Mouse (Mus musculus) midbrain, embryonic 12.5 days (tissue): ENCODE results near the gene Slc1a7. TPM values are rescaled to one million over a fixed set of nuclear protein-coding genes. Genes with fewer than 3 reads are reported as not detected.
A peak's percentile ranks its signal among the peaks of the same experiment; 100 is the strongest.

Source experiments
- ATAC-seq: fragments of 200-750 bp; cut with Nextera tagmentation; 2 replicates; pipeline ENCODE4 v1.8.0; 2017; ENCODE audit warnings: low read depth, moderate TSS enrichment, moderate library complexity; ENCODE audit not compliant: low FRiP score
- H3K27ac ChIP-seq: fragments of 300-500 bp; sonication (generic); replicated peaks from 2 replicates; pipeline ENCODE4 v1.5.1; 2016; ENCODE audit warnings: mild to moderate bottlenecking
- H3K27me3 ChIP-seq: fragments of 300-500 bp; sonication (generic); 2 replicates; pipeline ENCODE4 v1.6.1; 2016; ENCODE audit warnings: mild to moderate bottlenecking
- H3K36me3 ChIP-seq: fragments of 300-500 bp; sonication (generic); 2 replicates; pipeline ENCODE4 v1.6.1; 2016
- H3K4me1 ChIP-seq: fragments of 300-500 bp; sonication (generic); 2 replicates; pipeline ENCODE4 v1.6.1; 2016
- H3K4me2 ChIP-seq: fragments of 300-500 bp; sonication (generic); replicated peaks from 2 replicates; pipeline ENCODE4 v1.6.1; 2016; ENCODE audit warnings: mild to moderate bottlenecking, moderate library complexity
- H3K4me3 ChIP-seq: fragments of 300-500 bp; sonication (generic); 2 replicates; pipeline ENCODE4 v1.5.1; 2016; ENCODE audit warnings: mild to moderate bottlenecking
- H3K9ac ChIP-seq: fragments of 300-500 bp; sonication (generic); replicated peaks from 2 replicates; pipeline ENCODE4 v1.6.1; 2016; ENCODE audit warnings: mild to moderate bottlenecking, moderate library complexity
- H3K9me3 ChIP-seq: fragments of 300-500 bp; sonication (generic); 2 replicates; pipeline ENCODE4 v1.6.1; 2016; ENCODE audit warnings: mild to moderate bottlenecking
- WGBS: fragments of 180-500 bp; shearing (Covaris S2); methylation state at CpG from one replicate; pipeline ENCODE4 v1.1.7; 2016; 5-methylcytosine and 5-hydroxymethylcytosine counted together
- polyA plus RNA-seq: library from polyadenylated mRNA; unstranded; fragments of >200 nt; fragmentation: Nextera tagmentation; extraction: Ambion mirVana; gene quantifications from 2 replicates; pipeline ENCODE4 v1.2.1, GENCODE M21; 2016

Gene Slc1a7
- not detected in 2 replicates for polyA plus RNA-seq

- no peak for ATAC-seq
- Histone ChIP-seq H3K27ac (no peak within 1 kb of the TSS), H3K36me3 (no peaks in the 10 kb centered on the region), H3K9me3 (no peaks in the 10 kb centered on the region), H3K4me2 (no peak within 1 kb of the TSS), H3K27me3 (no peaks in the 10 kb centered on the region), H3K4me1 (peaks cover 3% of the 10 kb centered on the region; the same call in 1 of the 2 replicates), H3K9ac (no peak within 1 kb of the TSS), H3K4me3 (no peak within 1 kb of the TSS)
- 83% methylated on average over 16 of the region's 16 CpGs for WGBS
Observed at GRCm38 (mm10) chr4:107967966-107968682, at the start of gene Slc1a7. Gene Slc1a7, plus strand, starts transcription at chr4:107968332.

DNA sequence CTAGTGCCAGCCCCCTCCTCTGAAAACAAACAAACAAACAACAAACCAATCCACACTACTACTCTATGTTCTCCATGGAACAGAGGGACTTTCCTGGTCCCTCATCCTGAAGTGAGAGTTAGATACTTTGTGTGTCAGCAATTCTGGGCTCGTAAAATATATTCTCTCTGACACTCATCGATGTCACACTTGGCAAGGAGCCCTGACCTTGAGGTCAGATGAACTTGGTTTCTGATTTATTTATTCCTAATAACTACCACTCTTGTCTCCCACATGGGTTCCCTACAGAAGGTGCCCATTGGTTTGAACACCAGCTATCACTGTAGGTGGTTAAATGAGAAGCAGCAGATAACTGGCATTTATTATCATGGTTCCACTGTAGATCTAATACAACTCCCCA, 47.8 kb upstream of the Slc1a7 start:
- H3K9ac ChIP-seq = no peak overlapping the region
- no peaks in the 10 kb centered on the region for H3K36me3 ChIP-seq
- no peaks in the 10 kb centered on the region for H3K9me3 ChIP-seq
- H3K4me2 ChIP-seq = no peak overlapping the region
- WGBS = 94% methylated on average over 2 of the region's 2 CpGs
- no peaks in the 10 kb centered on the region for H3K27me3 ChIP-seq
- no peak overlapping the region for H3K4me3 ChIP-seq
- H3K27ac ChIP-seq = no peak overlapping the region
- H3K4me1 ChIP-seq = peaks cover 11% of the 10 kb centered on the region
- no peak for ATAC-seq

GRCm38 (mm10) chr4:107921152-107921695, 46.9 kb upstream of the Slc1a7 start:
- no peak overlapping the region for H3K9ac ChIP-seq
- WGBS = 89% methylated on average over 8 of the region's 8 CpGs
- no peak overlapping the region for H3K27ac ChIP-seq
- peaks cover 11% of the 10 kb centered on the region for H3K4me1 ChIP-seq
- H3K36me3 ChIP-seq = no peaks in the 10 kb centered on the region
- H3K9me3 ChIP-seq = no peaks in the 10 kb centered on the region
- H3K4me2 ChIP-seq = no peak overlapping the region
- H3K27me3 ChIP-seq = no peaks in the 10 kb centered on the region
- H3K4me3 ChIP-seq = no peak overlapping the region
- ATAC-seq = no peak

- H3K27ac ChIP-seq = no peak overlapping the region
- 70% methylated on average over 4 of the region's 4 CpGs for WGBS
- ATAC-seq = no peak
- H3K36me3 ChIP-seq = no peaks in the 10 kb centered on the region
- no peak overlapping the region for H3K9ac ChIP-seq
- H3K4me1 ChIP-seq = peaks cover 11% of the 10 kb centered on the region
- peak overlapping the region; percentile 80; the same call in 1 of the 2 replicates for H3K4me2 ChIP-seq
- no peak overlapping the region for H3K4me3 ChIP-seq
- H3K9me3 ChIP-seq = no peaks in the 10 kb centered on the region
- no peaks in the 10 kb centered on the region for H3K27me3 ChIP-seq
Observed at GRCm38 (mm10) chr4:107921952-107922351, 46.2 kb upstream of the Slc1a7 start.

GRCm38 (mm10) chr4:107923145-107923802, 44.9 kb upstream of the Slc1a7 start, which contains the start of gene Cpt2:
Gene Cpt2, minus strand, starts transcription at chr4:107923610.
- H3K4me1 ChIP-seq = peaks cover 11% of the 10 kb centered on the region
- H3K9ac ChIP-seq = peak within 1 kb of the TSS; percentile 79
- no peaks in the 10 kb centered on the region for H3K9me3 ChIP-seq
- 2% methylated on average over 38 of the region's 38 CpGs for WGBS
- peak; percentile 97 for ATAC-seq
- no peaks in the 10 kb centered on the region for H3K27me3 ChIP-seq
- no peaks in the 10 kb centered on the region for H3K36me3 ChIP-seq
- peak within 1 kb of the TSS; percentile 80 for H3K4me2 ChIP-seq
- H3K4me3 ChIP-seq = peak within 1 kb of the TSS; percentile 66
- 0 out of 2 replicates have a peak within 1 kb of the TSS, but pooled peaks have one; percentile 46 for H3K27ac ChIP-seq

GRCm38 (mm10) chr4:107923803-107924194, 44.3 kb upstream of the Slc1a7 start:
- Histone ChIP-seq H3K9me3 (no peaks in the 10 kb centered on the region), H3K4me2 (peak overlapping the region; percentile 80), H3K9ac (no peak overlapping the region), H3K27me3 (no peaks in the 10 kb centered on the region), H3K4me3 (peak overlapping the region; percentile 66), H3K4me1 (peaks cover 11% of the 10 kb centered on the region), H3K27ac (no peak overlapping the region), H3K36me3 (no peaks in the 10 kb centered on the region)
- 55% methylated on average over 7 of the region's 7 CpGs for WGBS
- peak; percentile 60; the same call in 1 of the 2 replicates for ATAC-seq

- H3K4me3 ChIP-seq = no peak overlapping the region
- 69% methylated on average over 2 of the region's 2 CpGs for WGBS
- no peaks in the 10 kb centered on the region for H3K27me3 ChIP-seq
- H3K36me3 ChIP-seq = no peaks in the 10 kb centered on the region
- H3K27ac ChIP-seq = no peak overlapping the region
- no peak overlapping the region for H3K4me2 ChIP-seq
- H3K4me1 ChIP-seq = no peaks in the 10 kb centered on the region
- no peaks in the 10 kb centered on the region for H3K9me3 ChIP-seq
- no peak overlapping the region for H3K9ac ChIP-seq
- no peak for ATAC-seq
Observed at GRCm38 (mm10) chr4:107928269-107928668, 39.9 kb upstream of the Slc1a7 start.

DNA sequence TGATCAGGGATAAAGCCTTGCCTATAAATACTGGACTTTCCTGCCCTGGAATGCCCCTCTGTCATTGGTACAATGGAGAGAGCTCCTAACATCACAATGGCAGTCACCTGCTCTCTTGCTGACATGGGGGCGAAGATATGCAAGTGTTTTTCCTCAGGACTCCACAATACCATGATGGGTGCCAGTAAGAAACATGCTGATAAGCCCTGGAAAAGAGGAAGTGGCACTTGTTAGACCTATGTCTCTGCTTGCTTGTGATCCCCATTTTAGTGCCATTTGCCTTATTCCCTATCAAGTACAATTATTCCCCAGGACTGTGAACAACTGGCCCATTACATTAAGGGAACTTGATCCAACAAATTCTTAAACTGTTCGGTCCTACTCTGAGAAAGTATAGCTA, 39.4 kb upstream of the Slc1a7 start:
- no peak overlapping the region for H3K4me3 ChIP-seq
- no peaks in the 10 kb centered on the region for H3K36me3 ChIP-seq
- no peak overlapping the region for H3K4me2 ChIP-seq
- WGBS = 83% methylated on average over 2 of the region's 2 CpGs
- no peaks in the 10 kb centered on the region for H3K4me1 ChIP-seq
- H3K9me3 ChIP-seq = no peaks in the 10 kb centered on the region
- no peak for ATAC-seq
- H3K9ac ChIP-seq = no peak overlapping the region
- H3K27ac ChIP-seq = no peak overlapping the region
- H3K27me3 ChIP-seq = no peaks in the 10 kb centered on the region

DNA sequence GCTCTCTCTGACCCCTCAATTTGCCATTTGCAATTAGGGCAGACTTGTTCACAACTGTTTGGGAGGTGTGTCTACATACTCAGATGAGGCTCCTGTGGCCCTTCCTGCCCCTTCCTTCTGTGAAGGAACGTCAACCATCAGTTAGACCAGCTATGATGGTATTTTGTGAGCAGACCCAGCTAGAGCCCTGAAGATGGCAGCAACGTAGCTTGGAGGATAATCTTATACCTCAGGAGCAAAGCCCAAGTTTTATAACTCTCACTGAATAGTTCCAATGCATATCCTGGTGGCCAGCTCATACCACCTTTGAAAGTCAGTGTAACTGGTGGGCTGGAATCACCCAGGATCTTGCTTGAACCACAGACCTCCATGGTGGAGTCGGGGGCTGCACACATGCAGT, 36.7 kb upstream of the Slc1a7 start:
- H3K36me3 ChIP-seq = no peaks in the 10 kb centered on the region
- no peak overlapping the region for H3K4me2 ChIP-seq
- H3K4me1 ChIP-seq = no peaks in the 10 kb centered on the region
- no peak overlapping the region for H3K9ac ChIP-seq
- WGBS = 81% methylated on average over 3 of the region's 3 CpGs
- H3K4me3 ChIP-seq = no peak overlapping the region
- no peak overlapping the region for H3K27ac ChIP-seq
- H3K27me3 ChIP-seq = no peaks in the 10 kb centered on the region
- no peaks in the 10 kb centered on the region for H3K9me3 ChIP-seq
- no peak for ATAC-seq

- Histone ChIP-seq H3K4me3 (no peak overlapping the region), H3K27me3 (no peaks in the 10 kb centered on the region), H3K36me3 (no peaks in the 10 kb centered on the region), H3K9ac (no peak overlapping the region), H3K27ac (no peak overlapping the region), H3K4me1 (no peaks in the 10 kb centered on the region), H3K9me3 (no peaks in the 10 kb centered on the region), H3K4me2 (no peak overlapping the region)
- ATAC-seq = no peak
- 80% methylated on average over 8 of the region's 8 CpGs for WGBS
Observed at GRCm38 (mm10) chr4:107933239-107933638, 34.9 kb upstream of the Slc1a7 start.

- H3K4me3 ChIP-seq = no peak overlapping the region
- H3K27ac ChIP-seq = no peak overlapping the region
- no peak overlapping the region for H3K4me2 ChIP-seq
- no peak for ATAC-seq
- no peaks in the 10 kb centered on the region for H3K27me3 ChIP-seq
- H3K9me3 ChIP-seq = no peaks in the 10 kb centered on the region
- 55% methylated on average over 3 of the region's 3 CpGs for WGBS
- no peaks in the 10 kb centered on the region for H3K4me1 ChIP-seq
- H3K36me3 ChIP-seq = no peaks in the 10 kb centered on the region
- no peak overlapping the region for H3K9ac ChIP-seq
Observed at GRCm38 (mm10) chr4:107935254-107935653, 32.9 kb upstream of the Slc1a7 start.

DNA sequence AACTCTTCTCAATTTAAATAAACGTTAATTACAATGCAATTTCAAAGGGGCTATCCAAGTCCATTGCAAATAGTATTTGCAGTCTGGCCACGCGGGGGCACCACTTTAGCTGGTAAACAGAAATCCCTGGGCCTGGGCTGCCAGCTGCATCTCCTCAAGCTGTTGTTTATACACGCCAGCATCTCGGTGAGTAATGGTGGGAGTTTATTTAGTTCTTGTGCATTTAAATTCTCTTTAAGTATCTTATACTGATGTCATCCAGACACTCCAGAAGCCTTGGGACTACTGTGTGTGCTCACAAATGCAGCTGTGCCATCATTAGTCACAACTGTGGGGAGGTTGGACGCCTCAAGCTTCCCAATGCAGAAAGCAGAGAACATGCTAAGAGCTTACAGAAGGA, 30.8 kb upstream of the Slc1a7 start:
- WGBS = 36% methylated on average over 6 of the region's 6 CpGs

More for the DNA sequence above, 30.8 kb upstream of the Slc1a7 start:
- Histone ChIP-seq H3K9ac (no peak overlapping the region), H3K4me3 (no peak overlapping the region), H3K4me2 (no peak overlapping the region), H3K27me3 (no peaks in the 10 kb centered on the region), H3K9me3 (no peaks in the 10 kb centered on the region), H3K4me1 (no peaks in the 10 kb centered on the region), H3K36me3 (no peaks in the 10 kb centered on the region), H3K27ac (no peak overlapping the region)
- ATAC-seq = no peak
